Mouse (Mus musculus): Measurements from ENCODE around the gene A4galt. TPM values are rescaled to one million over a fixed set of nuclear protein-coding genes. Genes with fewer than 3 reads are reported as not detected.
A peak's percentile ranks its signal among the peaks of the same experiment; 100 is the strongest.

The A4galt gene
- polyA plus RNA-seq, 1 experiment from 2014 or later: 2.3 TPM

DNA sequence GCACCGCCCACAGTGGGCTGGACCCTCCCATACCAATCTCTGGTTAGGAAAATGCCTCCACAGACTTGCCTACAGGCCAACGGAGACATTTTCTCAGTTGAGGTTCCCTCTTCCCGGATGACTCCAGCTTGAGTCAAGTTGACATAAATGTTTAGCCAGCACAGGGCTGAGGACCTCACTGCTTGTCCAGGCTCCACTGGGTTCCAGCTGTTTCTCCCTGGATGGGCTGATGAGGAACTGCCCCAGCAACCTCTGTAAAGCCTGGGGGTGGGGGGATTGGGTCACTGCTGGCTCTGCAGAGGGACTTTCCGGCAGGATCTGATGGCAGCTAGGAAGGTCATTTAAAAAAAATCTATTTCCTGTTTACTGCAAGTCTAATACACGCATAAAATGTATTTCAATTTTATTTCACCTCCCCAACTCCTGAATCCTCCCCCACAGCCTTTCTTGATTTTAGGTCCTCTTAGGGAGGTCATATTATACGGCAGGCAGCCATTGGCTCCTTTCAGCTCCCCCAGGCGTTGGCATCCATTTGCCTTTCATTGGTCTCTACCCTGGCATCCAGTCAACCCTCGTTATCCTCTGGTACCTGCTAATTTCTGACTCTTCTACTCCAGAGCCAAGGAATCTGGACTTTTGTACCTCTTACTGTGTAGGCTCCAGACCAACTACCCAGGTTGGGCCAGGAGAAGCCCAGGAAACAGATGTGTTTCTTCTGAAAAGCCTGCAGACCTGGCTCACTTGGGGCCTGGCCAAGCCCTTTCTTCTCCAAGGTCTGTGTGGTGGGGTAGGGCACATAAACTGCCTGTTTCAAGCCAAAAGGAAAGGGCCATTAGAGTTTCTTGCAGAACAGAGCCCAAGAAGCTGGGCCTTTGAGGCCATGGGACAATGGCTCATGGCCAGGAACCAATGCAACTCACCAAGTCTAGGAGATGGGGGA is 42.4 kb upstream of the A4galt start:
- Histone ChIP-seq H3K27ac (ENCODE audit: low read length) (peak overlapping the region; percentile 67), H3K27me3 (ENCODE audit: control insufficient read depth, insufficient read depth, low read depth, low read length) (no peaks in the 10 kb centered on the region), H3K4me1 (replicated peaks; ENCODE audit: control insufficient read depth, insufficient read depth, low read length) (peaks cover 14% of the 10 kb centered on the region; the same call in 1 of the 2 replicates), H3K4me3 (ENCODE audit: low read length) (no peak overlapping the region), H3K9me3 (ENCODE audit: control insufficient read depth, low read length) (no peaks in the 10 kb centered on the region), H3K4me2 (ENCODE audit: low read depth, low read length) (no peak overlapping the region), H3K9ac (ENCODE audit: low read length) (no peak overlapping the region), H3K36me3 (ENCODE audit: control insufficient read depth, insufficient read depth, low read length) (no peaks in the 10 kb centered on the region)
- whole genome bisulfite sequencing: 64% methylated on average over 8 of the region's 8 CpGs
- no peak for ATAC-seq (ENCODE audit: low read depth)

DNA sequence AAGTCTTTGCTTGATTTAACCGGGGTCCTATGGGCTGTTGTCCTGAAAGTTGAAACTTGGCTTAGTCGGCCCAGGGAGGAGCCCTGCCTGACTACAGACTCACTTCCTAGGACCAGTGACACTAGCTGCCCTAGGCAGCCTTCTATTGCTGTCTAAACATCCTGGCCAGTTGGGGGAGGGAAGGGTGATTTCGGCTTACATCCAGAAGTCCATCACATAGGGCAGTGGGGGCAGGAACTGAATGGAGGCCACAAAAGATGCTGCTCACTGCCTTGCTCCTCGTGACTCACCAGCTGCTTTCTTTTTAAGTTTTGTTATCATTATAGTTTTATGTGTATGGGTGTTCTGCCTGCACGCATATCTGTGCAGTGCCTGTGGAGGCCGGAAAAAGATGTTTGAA is 41.6 kb upstream of the A4galt start:
- Histone ChIP-seq H3K4me1 (replicated peaks; ENCODE audit: control insufficient read depth, insufficient read depth, low read length) (peaks cover 14% of the 10 kb centered on the region; the same call in 1 of the 2 replicates), H3K36me3 (ENCODE audit: control insufficient read depth, insufficient read depth, low read length) (no peaks in the 10 kb centered on the region), H3K9me3 (ENCODE audit: control insufficient read depth, low read length) (no peaks in the 10 kb centered on the region), H3K27me3 (ENCODE audit: control insufficient read depth, insufficient read depth, low read depth, low read length) (no peaks in the 10 kb centered on the region), H3K27ac (ENCODE audit: low read length) (peak overlapping the region; percentile 37), H3K9ac (ENCODE audit: low read length) (no peak overlapping the region), H3K4me2 (ENCODE audit: low read depth, low read length) (no peak overlapping the region), H3K4me3 (ENCODE audit: low read length) (no peak overlapping the region)
- WGBS: 56% methylated on average over 6 of the region's 6 CpGs
- ATAC-seq (ENCODE audit: low read depth): peak; percentile 44

DNA sequence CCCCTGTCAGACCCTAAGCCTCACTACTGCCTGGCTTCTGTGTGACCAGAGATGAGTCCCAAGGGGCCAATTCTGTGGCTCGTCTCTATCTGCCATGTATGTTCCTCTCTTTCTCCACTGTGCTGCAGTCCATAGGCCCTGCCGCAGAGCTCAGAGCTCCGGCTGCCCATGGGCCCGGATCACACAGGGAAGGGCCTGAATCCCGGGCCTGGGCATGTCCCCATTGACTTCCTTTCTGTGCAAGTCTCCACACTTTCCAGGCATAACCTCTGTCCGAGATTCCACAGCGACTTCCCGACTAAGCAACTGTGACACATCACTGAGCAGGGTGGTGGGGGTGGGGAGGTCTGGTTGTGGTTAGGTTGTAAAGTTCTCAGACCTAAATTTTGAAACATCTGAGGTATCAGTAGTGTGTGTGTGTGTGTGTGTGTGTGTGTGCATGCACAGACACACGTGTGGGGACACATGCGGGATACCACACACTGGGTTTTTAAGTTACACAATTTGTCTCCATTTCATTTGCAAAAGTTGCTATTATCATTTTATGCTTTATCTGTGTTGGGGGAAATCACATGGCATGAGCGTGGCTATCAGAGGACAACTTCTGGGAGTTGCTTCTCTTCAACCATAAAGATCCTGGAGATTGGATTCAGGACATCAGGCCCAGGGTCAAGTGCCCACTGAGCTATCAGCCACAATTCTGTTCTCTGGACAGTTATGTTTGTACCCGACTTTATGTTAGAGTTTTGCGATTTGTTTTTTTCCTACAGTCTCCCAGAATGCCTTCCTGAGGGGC is 40.9 kb upstream of the A4galt start:
- Histone ChIP-seq H3K9ac (ENCODE audit: low read length) (no peak overlapping the region), H3K4me1 (replicated peaks; ENCODE audit: control insufficient read depth, insufficient read depth, low read length) (peaks cover 14% of the 10 kb centered on the region; the same call in 1 of the 2 replicates), H3K4me3 (ENCODE audit: low read length) (no peak overlapping the region), H3K27ac (ENCODE audit: low read length) (peak overlapping the region; percentile 37; the same call in 1 of the 2 replicates), H3K4me2 (ENCODE audit: low read depth, low read length) (no peak overlapping the region), H3K9me3 (ENCODE audit: control insufficient read depth, low read length) (no peaks in the 10 kb centered on the region), H3K36me3 (ENCODE audit: control insufficient read depth, insufficient read depth, low read length) (no peaks in the 10 kb centered on the region), H3K27me3 (ENCODE audit: control insufficient read depth, insufficient read depth, low read depth, low read length) (no peaks in the 10 kb centered on the region)
- ATAC-seq (ENCODE audit: low read depth): no peak
- WGBS: 78% methylated on average over 13 of the region's 13 CpGs

DNA sequence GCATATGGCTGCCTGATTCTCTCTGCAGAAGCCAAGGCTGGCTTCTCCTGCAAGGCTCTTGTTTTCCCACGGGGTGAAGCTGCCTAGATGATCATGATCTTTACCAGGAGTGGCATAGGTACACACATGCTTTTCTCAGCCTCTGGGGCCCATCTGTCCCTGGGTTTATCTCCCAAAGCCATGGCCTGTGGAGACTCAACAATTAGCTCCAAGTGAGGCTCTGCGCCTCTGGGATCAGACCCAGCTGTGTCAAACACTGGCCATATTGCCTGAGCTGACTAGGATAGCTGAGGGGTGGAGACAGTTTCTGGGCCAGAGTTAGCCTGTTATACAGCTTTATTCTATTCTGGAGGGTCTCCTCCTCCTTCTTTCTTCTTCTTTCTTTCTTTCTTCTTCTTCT is 39.3 kb upstream of the A4galt start:
- Histone ChIP-seq H3K9ac (ENCODE audit: low read length) (no peak overlapping the region), H3K4me2 (ENCODE audit: low read depth, low read length) (no peak overlapping the region), H3K9me3 (ENCODE audit: control insufficient read depth, low read length) (peaks cover 6% of the 10 kb centered on the region), H3K4me3 (ENCODE audit: low read length) (no peak overlapping the region), H3K4me1 (replicated peaks; ENCODE audit: control insufficient read depth, insufficient read depth, low read length) (peaks cover 14% of the 10 kb centered on the region; the same call in 1 of the 2 replicates), H3K36me3 (ENCODE audit: control insufficient read depth, insufficient read depth, low read length) (no peaks in the 10 kb centered on the region), H3K27ac (ENCODE audit: low read length) (no peak overlapping the region), H3K27me3 (ENCODE audit: control insufficient read depth, insufficient read depth, low read depth, low read length) (no peaks in the 10 kb centered on the region)
- no peak for ATAC-seq (ENCODE audit: low read depth)
- WGBS: 87% methylated on average over 2 of the region's 2 CpGs

DNA sequence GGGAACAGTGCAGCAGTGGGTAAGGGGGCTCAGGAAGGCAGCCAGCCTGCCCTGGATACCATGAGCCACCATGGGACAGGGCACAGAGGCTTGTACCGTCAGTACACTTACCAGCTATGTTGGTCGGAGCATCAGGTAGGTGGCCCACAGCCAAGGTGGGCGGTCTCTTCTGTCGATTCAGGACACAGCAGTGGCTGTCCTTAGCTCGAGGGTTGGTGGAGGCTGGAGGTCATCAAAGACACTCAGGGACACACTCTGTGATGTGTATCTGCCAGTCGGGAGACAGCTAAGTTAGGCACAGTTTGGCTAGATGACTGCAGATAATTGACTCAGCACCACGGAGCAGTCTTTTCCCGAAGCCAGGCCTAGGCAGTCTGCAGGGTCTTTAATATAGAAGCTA is 33.3 kb upstream of the A4galt start:
- no peak overlapping the region for H3K4me2 ChIP-seq (ENCODE audit: low read depth, low read length)
- 59% methylated on average over 8 of the region's 8 CpGs for WGBS
- H3K27me3 ChIP-seq (ENCODE audit: control insufficient read depth, insufficient read depth, low read depth, low read length): no peaks in the 10 kb centered on the region
- 0 out of 2 replicates have a peak, but pooled peaks cover 5% of the 10 kb centered on the region for H3K4me1 ChIP-seq (replicated peaks; ENCODE audit: control insufficient read depth, insufficient read depth, low read length)
- H3K9ac ChIP-seq (ENCODE audit: low read length): no peak overlapping the region
- H3K27ac ChIP-seq (ENCODE audit: low read length): no peak overlapping the region
- peaks cover 6% of the 10 kb centered on the region for H3K9me3 ChIP-seq (ENCODE audit: control insufficient read depth, low read length)
- ATAC-seq (ENCODE audit: low read depth): no peak
- H3K36me3 ChIP-seq (ENCODE audit: control insufficient read depth, insufficient read depth, low read length): no peaks in the 10 kb centered on the region
- no peak overlapping the region for H3K4me3 ChIP-seq (ENCODE audit: low read length)

DNA sequence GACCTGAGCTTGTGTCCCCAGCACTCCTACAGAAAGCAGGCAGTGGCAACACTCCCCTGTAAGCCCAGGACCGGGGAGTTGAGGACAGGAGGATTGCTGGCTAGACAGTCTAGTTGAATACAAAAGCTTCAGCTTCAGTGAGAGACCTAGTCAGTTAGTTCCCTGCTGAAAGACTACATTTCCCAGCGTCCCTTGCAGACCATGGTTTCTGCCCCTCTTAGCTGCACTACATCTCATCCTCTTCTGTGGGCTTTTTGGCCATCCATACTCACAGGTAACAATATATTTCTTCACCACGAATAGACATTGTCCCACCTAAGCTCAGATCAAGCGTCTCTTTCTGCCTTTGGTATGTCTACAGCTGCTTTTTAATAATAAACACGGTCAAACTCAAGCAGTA is 30.8 kb upstream of the A4galt start:
- H3K4me3 ChIP-seq (ENCODE audit: low read length): no peak overlapping the region
- no peak for ATAC-seq (ENCODE audit: low read depth)
- H3K9me3 ChIP-seq (ENCODE audit: control insufficient read depth, low read length): peaks cover 6% of the 10 kb centered on the region
- WGBS: 70% methylated on average over 5 of the region's 5 CpGs
- no peaks in the 10 kb centered on the region for H3K36me3 ChIP-seq (ENCODE audit: control insufficient read depth, insufficient read depth, low read length)
- no peak overlapping the region for H3K9ac ChIP-seq (ENCODE audit: low read length)
- no peak overlapping the region for H3K27ac ChIP-seq (ENCODE audit: low read length)
- 0 out of 2 replicates have a peak, but pooled peaks cover 5% of the 10 kb centered on the region for H3K4me1 ChIP-seq (replicated peaks; ENCODE audit: control insufficient read depth, insufficient read depth, low read length)
- H3K4me2 ChIP-seq (ENCODE audit: low read depth, low read length): no peak overlapping the region
- H3K27me3 ChIP-seq (ENCODE audit: control insufficient read depth, insufficient read depth, low read depth, low read length): no peaks in the 10 kb centered on the region

DNA sequence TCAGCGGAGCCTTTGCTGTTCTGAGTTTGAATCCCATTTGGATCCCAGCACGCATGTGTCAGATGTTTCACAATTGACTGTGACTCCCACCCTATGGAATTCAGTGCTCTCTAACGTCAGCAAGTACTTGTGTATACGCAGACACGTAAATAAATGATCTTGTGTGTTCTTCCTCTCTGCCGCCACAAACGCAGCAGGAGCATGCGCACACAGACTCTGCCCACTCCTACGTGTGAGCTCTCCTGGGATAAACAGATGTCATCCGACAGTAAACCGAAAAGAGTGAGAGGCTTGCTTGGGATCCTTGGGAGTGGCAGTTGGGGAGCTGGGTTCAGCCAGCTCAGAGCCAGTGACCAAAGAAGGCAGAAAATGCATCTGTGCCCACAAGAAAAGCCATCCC is 29.7 kb upstream of the A4galt start:
- H3K36me3 ChIP-seq (ENCODE audit: control insufficient read depth, insufficient read depth, low read length): no peaks in the 10 kb centered on the region
- no peaks in the 10 kb centered on the region for H3K9me3 ChIP-seq (ENCODE audit: control insufficient read depth, low read length)
- H3K27ac ChIP-seq (ENCODE audit: low read length): peak overlapping the region; percentile 54; the same call in 1 of the 2 replicates
- peak; percentile 79 for ATAC-seq (ENCODE audit: low read depth)
- 0 out of 2 replicates have a peak overlapping the region, but pooled peaks have one; percentile 3 for H3K9ac ChIP-seq (ENCODE audit: low read length)
- peak overlapping the region; percentile 8; the same call in 1 of the 2 replicates for H3K4me3 ChIP-seq (ENCODE audit: low read length)
- peak overlapping the region; percentile 27 for H3K4me2 ChIP-seq (ENCODE audit: low read depth, low read length)
- H3K4me1 ChIP-seq (replicated peaks; ENCODE audit: control insufficient read depth, insufficient read depth, low read length): 0 out of 2 replicates have a peak, but pooled peaks cover 5% of the 10 kb centered on the region
- WGBS: 24% methylated on average over 11 of the region's 11 CpGs
- H3K27me3 ChIP-seq (ENCODE audit: control insufficient read depth, insufficient read depth, low read depth, low read length): no peaks in the 10 kb centered on the region

DNA sequence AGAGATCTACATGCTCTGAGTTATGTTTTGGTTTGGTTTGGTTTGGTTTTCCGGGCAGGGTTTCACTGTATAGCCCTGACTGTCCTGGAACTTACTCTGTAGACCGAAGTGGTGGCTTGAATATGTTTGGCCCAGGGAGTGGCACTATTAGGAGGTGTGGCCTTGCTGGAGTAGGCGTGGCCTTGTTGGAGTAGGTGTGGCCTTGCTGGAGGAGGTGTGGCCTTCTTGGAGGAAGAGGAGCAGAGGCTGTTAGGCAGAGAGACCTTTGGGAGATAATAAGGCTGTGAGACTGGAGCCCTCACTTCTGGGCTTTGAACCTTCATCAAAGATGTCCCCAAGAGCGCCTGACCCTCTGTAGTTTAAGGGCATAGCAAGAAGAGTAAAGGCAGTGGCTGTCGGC is 27.0 kb upstream of the A4galt start:
- ATAC-seq (ENCODE audit: low read depth): no peak
- 81% methylated on average over 5 of the region's 5 CpGs for WGBS
- no peak overlapping the region for H3K9ac ChIP-seq (ENCODE audit: low read length)
- H3K36me3 ChIP-seq (ENCODE audit: control insufficient read depth, insufficient read depth, low read length): no peaks in the 10 kb centered on the region
- H3K9me3 ChIP-seq (ENCODE audit: control insufficient read depth, low read length): no peaks in the 10 kb centered on the region
- no peaks in the 10 kb centered on the region for H3K27me3 ChIP-seq (ENCODE audit: control insufficient read depth, insufficient read depth, low read depth, low read length)
- 0 out of 2 replicates have a peak, but pooled peaks cover 5% of the 10 kb centered on the region for H3K4me1 ChIP-seq (replicated peaks; ENCODE audit: control insufficient read depth, insufficient read depth, low read length)
- H3K4me2 ChIP-seq (ENCODE audit: low read depth, low read length): no peak overlapping the region
- H3K27ac ChIP-seq (ENCODE audit: low read length): no peak overlapping the region
- H3K4me3 ChIP-seq (ENCODE audit: low read length): no peak overlapping the region

DNA sequence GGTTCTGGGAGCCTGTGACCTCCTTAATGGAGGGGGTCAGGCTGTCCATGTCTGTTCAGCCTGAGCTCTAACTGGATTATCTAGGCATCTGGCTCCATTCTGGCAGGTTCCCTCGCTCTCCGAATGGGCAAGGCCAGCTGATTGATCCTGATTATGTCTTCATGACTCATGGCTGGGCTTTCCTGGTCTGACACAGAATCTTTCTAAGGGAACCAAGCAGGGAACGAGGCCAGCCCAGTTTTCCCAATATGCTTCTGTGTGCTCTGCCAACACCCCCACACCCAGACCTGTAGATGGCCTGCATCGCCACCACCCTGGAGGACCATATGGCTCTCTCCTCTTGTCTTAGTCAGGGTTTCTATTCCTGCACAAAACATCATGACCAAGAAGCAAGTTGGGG is 25.9 kb upstream of the A4galt start:
- no peak for ATAC-seq (ENCODE audit: low read depth)
- no peak overlapping the region for H3K9ac ChIP-seq (ENCODE audit: low read length)
- no peak overlapping the region for H3K4me2 ChIP-seq (ENCODE audit: low read depth, low read length)
- no peak overlapping the region for H3K4me3 ChIP-seq (ENCODE audit: low read length)
- 87% methylated on average over 4 of the region's 4 CpGs for WGBS
- H3K27me3 ChIP-seq (ENCODE audit: control insufficient read depth, insufficient read depth, low read depth, low read length): no peaks in the 10 kb centered on the region
- H3K9me3 ChIP-seq (ENCODE audit: control insufficient read depth, low read length): no peaks in the 10 kb centered on the region
- H3K4me1 ChIP-seq (replicated peaks; ENCODE audit: control insufficient read depth, insufficient read depth, low read length): 0 out of 2 replicates have a peak, but pooled peaks cover 5% of the 10 kb centered on the region
- H3K27ac ChIP-seq (ENCODE audit: low read length): no peak overlapping the region
- H3K36me3 ChIP-seq (ENCODE audit: control insufficient read depth, insufficient read depth, low read length): no peaks in the 10 kb centered on the region
